Mouse (Mus musculus) CH12.LX (cell line): Measurements from ENCODE around the gene Trim7.

Experiments used
- BHLHE40 ChIP-seq: IDR thresholded peaks from 2 replicates; pipeline ENCODE4 v1.6.1; 2011; ENCODE audit warnings: mild to moderate bottlenecking, low read depth, low read length, improper control_type of control experiment
- CTCF ChIP-seq, 2 experiments: IDR thresholded peaks in 1 of 2; conservative IDR thresholded peaks in 1 of 2; 2 replicates each; pipeline ENCODE4 v1.5.1; 2011 to 2012; ENCODE audit warnings: low read depth in 2 of 2, low read length in 2 of 2, improper control_type of control experiment in 1 of 2, inconsistent platforms in 1 of 2, mild to moderate bottlenecking in 1 of 2, moderate library complexity in 1 of 2
- EP300 ChIP-seq: IDR thresholded peaks from 2 replicates; pipeline ENCODE4 v1.6.1; 2011; ENCODE audit warnings: low read length, improper control_type of control experiment
- GABPA ChIP-seq: IDR thresholded peaks from 2 replicates; pipeline ENCODE4 v1.6.1; 2012; ENCODE audit warnings: low read depth, low read length, improper control_type of control experiment, inconsistent platforms; ENCODE audit not compliant: insufficient replicate concordance
- HCFC1 ChIP-seq: IDR thresholded peaks from 2 replicates; pipeline ENCODE4 v1.6.1; 2012; ENCODE audit warnings: low read depth, mild to moderate bottlenecking, inconsistent platforms, low read length, improper control_type of control experiment
- JUN ChIP-seq: IDR thresholded peaks from 2 replicates; pipeline ENCODE4 v1.6.1; 2011; ENCODE audit warnings: low read depth, mild to moderate bottlenecking, low read length, improper control_type of control experiment, moderate library complexity; ENCODE audit not compliant: insufficient read depth
- MAFK ChIP-seq: IDR thresholded peaks from 2 replicates; pipeline ENCODE4 v1.6.1; 2011; ENCODE audit warnings: low read length, improper control_type of control experiment; ENCODE audit not compliant: insufficient replicate concordance
- MAX ChIP-seq: IDR thresholded peaks from 2 replicates; pipeline ENCODE4 v1.6.1; 2011; ENCODE audit warnings: low read length, improper control_type of control experiment
- NELFE ChIP-seq: IDR thresholded peaks from 2 replicates; pipeline ENCODE4 v1.6.1; 2011; ENCODE audit warnings: low read depth, low read length, improper control_type of control experiment
- POLR2A ChIP-seq: IDR thresholded peaks from 2 replicates; pipeline ENCODE4 v1.6.1; 2011; ENCODE audit warnings: low read depth, mild to moderate bottlenecking, improper control_type of control experiment, low read length
- RAD21 ChIP-seq: IDR thresholded peaks from 2 replicates; pipeline ENCODE4 v1.6.1; 2011; ENCODE audit warnings: low read depth, mild to moderate bottlenecking, low read length, improper control_type of control experiment, moderate library complexity
- RCOR1 ChIP-seq: conservative IDR thresholded peaks from 2 replicates; pipeline ENCODE4 v1.6.1; 2012; ENCODE audit warnings: low read depth, mild to moderate bottlenecking, inconsistent platforms, low read length, improper control_type of control experiment
- USF2 ChIP-seq: conservative IDR thresholded peaks from 2 replicates; pipeline ENCODE4 v1.6.1; 2011; ENCODE audit warnings: low read depth, low read length, improper control_type of control experiment
- ZNF384 ChIP-seq: IDR thresholded peaks from 2 replicates; pipeline ENCODE4 v1.6.1; 2012; ENCODE audit warnings: low read depth, low read length, improper control_type of control experiment, inconsistent platforms

DNA sequence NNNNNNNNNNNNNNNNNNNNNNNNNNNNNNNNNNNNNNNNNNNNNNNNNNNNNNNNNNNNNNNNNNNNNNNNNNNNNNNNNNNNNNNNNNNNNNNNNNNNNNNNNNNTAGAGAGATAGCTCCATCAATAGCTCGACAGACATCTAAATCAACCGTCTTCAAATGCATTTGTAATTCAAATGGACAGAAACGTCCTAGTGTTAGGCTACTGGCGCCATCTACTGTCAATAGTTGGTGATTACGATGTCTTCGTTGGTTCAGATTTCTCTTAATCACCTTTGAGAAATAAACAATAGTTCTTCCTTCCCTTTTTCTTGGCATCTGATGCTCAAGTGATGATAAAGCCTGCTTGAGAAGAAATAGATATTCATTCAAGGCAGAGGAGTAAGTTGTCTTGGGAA is 33.1 kb downstream of the Trim7 start:
- TF ChIP-seq CTCF (conservative IDR thresholded peaks at IDR 0.05 in 1 of 2, IDR thresholded peaks at IDR 0.05 in 1 of 2; ENCODE audit: low read depth in 2 of 2, low read length in 2 of 2), result peak; percentile 69 to 99
- no peak for TF ChIP-seq MAFK
- no peak for TF ChIP-seq JUN
- TF ChIP-seq HCFC1, result no peak
- peak; percentile 72 for TF ChIP-seq ZNF384
- TF ChIP-seq GABPA, result no peak
- TF ChIP-seq MAX, result 0 out of 2 replicates have a peak, but pooled peaks have one; percentile 15
- no peak for TF ChIP-seq POLR2A
- no peak for TF ChIP-seq BHLHE40
- TF ChIP-seq NELFE, result peak; percentile 39; the same call in 1 of the 2 replicates
- TF ChIP-seq RCOR1, result no peak
- TF ChIP-seq EP300, result no peak
- TF ChIP-seq USF2, result no peak
- TF ChIP-seq RAD21, result peak; percentile 100
